In genomic region chr13:113615971-113616671, GRCm38 (mm10) we compare ENCODE assay signal across 8 mouse cellular contexts. TPM values are rescaled to one million over a fixed set of nuclear protein-coding genes. Genes with fewer than 3 reads are reported as not detected.
A peak's percentile ranks its signal among the peaks of the same experiment; 100 is the strongest.
DNase-seq lines count a peak whose midpoint lies in the region; ATAC-seq and TF ChIP-seq lines count a peak whose summit lies in the region.

No protein-coding gene starts in this region.

- peaks cover 45% of the 10 kb centered on the region for H3K4me1 ChIP-seq in lung, embryonic 14.5 days (ENCODE audit: insufficient read depth)
- H3K4me1 ChIP-seq in cortical plate, adult 2 months (ENCODE audit: control insufficient read depth, insufficient read depth, low read length): peaks cover 1% of the 10 kb centered on the region; the same call in 1 of the 2 replicates
- peaks cover 65% of the 10 kb centered on the region for H3K4me1 ChIP-seq in hindbrain, embryonic 13.5 days (replicated peaks)
- peaks cover 44% of the 10 kb centered on the region for H3K4me1 ChIP-seq in liver, embryonic 11.5 days (replicated peaks; ENCODE audit: control insufficient read depth, insufficient read depth, low read length)
- H3K4me1 ChIP-seq in stomach, embryonic 15.5 days: peaks cover 49% of the 10 kb centered on the region

- no peaks in the 10 kb centered on the region for H3K9me3 ChIP-seq in lung, embryonic 14.5 days (ENCODE audit: low read depth, low read length)
- no peaks in the 10 kb centered on the region for H3K9me3 ChIP-seq in hindbrain, embryonic 13.5 days
- H3K9me3 ChIP-seq in liver, embryonic 11.5 days (ENCODE audit: control insufficient read depth, low read length): no peaks in the 10 kb centered on the region
- no peaks in the 10 kb centered on the region for H3K9me3 ChIP-seq in stomach, embryonic 15.5 days

- peak overlapping the region; percentile 65; the same call in 1 of the 2 replicates for H3K27ac ChIP-seq in lung, embryonic 14.5 days (ENCODE audit: low read depth)
- peak overlapping the region; percentile 52 for H3K27ac ChIP-seq in cortical plate, adult 2 months (ENCODE audit: insufficient read depth, low read length)
- H3K27ac ChIP-seq in hindbrain, embryonic 13.5 days: 0 out of 2 replicates have a peak overlapping the region, but pooled peaks have one; percentile 8
- no peak overlapping the region for H3K27ac ChIP-seq in liver, embryonic 11.5 days (ENCODE audit: low read depth, low read length)
- peak overlapping the region; percentile 67 for H3K27ac ChIP-seq in stomach, embryonic 15.5 days

- no peak for ATAC-seq in lung, embryonic 14.5 days (ENCODE audit: insufficient read depth)
- no peak for ATAC-seq in hindbrain, embryonic 13.5 days (ENCODE audit: low FRiP score)
- no peak for ATAC-seq in liver, embryonic 11.5 days (replicated peaks; ENCODE audit: low FRiP score)
- no peak for ATAC-seq in stomach, embryonic 15.5 days (ENCODE audit: insufficient read depth, low FRiP score, low read depth)

- TF ChIP-seq CTCF in lung, embryonic 14.5 days (IDR thresholded peaks at IDR 0.05; ENCODE audit: low read depth): no peak
- no peak for TF ChIP-seq CTCF in cortical plate, adult 2 months (IDR thresholded peaks at IDR 0.05; ENCODE audit: extremely low read depth, insufficient read depth, low read length)

- no peak for TF ChIP-seq POLR2A in cortical plate, adult 2 months (IDR thresholded peaks at IDR 0.05; ENCODE audit: extremely low read depth, insufficient read depth, low read length)

- DNase-seq in lung, embryonic 14.5 days: peak; percentile 48
- no peak for DNase-seq in lung, postnatal 4 days
- no peak for DNase-seq in liver, embryonic 11.5 days (ENCODE audit: low spot score)
- no peak for DNase-seq in yolk sac, embryonic 10.5 days (ENCODE audit: low spot score)
- no peak for DNase-seq in left cerebral cortex, adult 9 months (ENCODE audit: low spot score in 2 of 2)

- 9% methylated on average over 8 of the region's 8 CpGs for WGBS in lung, embryonic 14.5 days
- WGBS in hindbrain, embryonic 13.5 days: 9% methylated on average over 8 of the region's 8 CpGs
- WGBS in liver, embryonic 11.5 days: 16% methylated on average over 8 of the region's 8 CpGs
- 6% methylated on average over 8 of the region's 8 CpGs for WGBS in stomach, embryonic 15.5 days

- no peaks in the 10 kb centered on the region for H3K27me3 ChIP-seq in lung, embryonic 14.5 days (ENCODE audit: insufficient read depth, low read length)
- H3K27me3 ChIP-seq in hindbrain, embryonic 13.5 days: peaks cover 3% of the 10 kb centered on the region; the same call in 1 of the 2 replicates
- no peaks in the 10 kb centered on the region for H3K27me3 ChIP-seq in liver, embryonic 11.5 days (replicated peaks; ENCODE audit: control insufficient read depth, insufficient read depth, low read length)
- no peaks in the 10 kb centered on the region for H3K27me3 ChIP-seq in stomach, embryonic 15.5 days (replicated peaks)

- H3K4me2 ChIP-seq in lung, embryonic 14.5 days: peak overlapping the region; percentile 94
- peak overlapping the region; percentile 90 for H3K4me2 ChIP-seq in hindbrain, embryonic 13.5 days
- H3K4me2 ChIP-seq in liver, embryonic 11.5 days: peak overlapping the region; percentile 89
- peak overlapping the region; percentile 86 for H3K4me2 ChIP-seq in stomach, embryonic 15.5 days

- peak overlapping the region; percentile 91 for H3K9ac ChIP-seq in lung, embryonic 14.5 days
- H3K9ac ChIP-seq in hindbrain, embryonic 13.5 days: peak overlapping the region; percentile 97
- peak overlapping the region; percentile 27; the same call in 1 of the 2 replicates for H3K9ac ChIP-seq in liver, embryonic 11.5 days (ENCODE audit: low read depth, low read length)
- peak overlapping the region; percentile 24; the same call in 1 of the 2 replicates for H3K9ac ChIP-seq in stomach, embryonic 15.5 days

- H3K36me3 ChIP-seq in lung, embryonic 14.5 days (ENCODE audit: insufficient read depth): 0 out of 2 replicates have a peak, but pooled peaks cover 9% of the 10 kb centered on the region
- no peaks in the 10 kb centered on the region for H3K36me3 ChIP-seq in hindbrain, embryonic 13.5 days
- 0 out of 2 replicates have a peak, but pooled peaks cover 3% of the 10 kb centered on the region for H3K36me3 ChIP-seq in liver, embryonic 11.5 days (ENCODE audit: control insufficient read depth, insufficient read depth, low read length)
- H3K36me3 ChIP-seq in stomach, embryonic 15.5 days: no peaks in the 10 kb centered on the region

- H3K4me3 ChIP-seq in lung, embryonic 14.5 days (ENCODE audit: low read depth, low read length): peak overlapping the region; percentile 81
- H3K4me3 ChIP-seq in cortical plate, adult 2 months (ENCODE audit: insufficient read depth, low read length): peak overlapping the region; percentile 59
- H3K4me3 ChIP-seq in hindbrain, embryonic 13.5 days: peak overlapping the region; percentile 88
- peak overlapping the region; percentile 78 for H3K4me3 ChIP-seq in liver, embryonic 11.5 days (ENCODE audit: low read depth, low read length)
- H3K4me3 ChIP-seq in stomach, embryonic 15.5 days (replicated peaks): peak overlapping the region; percentile 91

RNA-seq across cellular contexts. Expression of gene Snx18, which starts 2.2 kb away (rescaled TPM):
- polyA plus RNA-seq in lung, embryonic 14.5 days (2014; fragmentation: Nextera tagmentation; extraction: Ambion mirVana): 29.9 and 30.2 TPM in 2 replicates
- polyA plus RNA-seq in cortical plate, adult 2 months (2012; rRNA removed): 12.8 and 13.8 TPM in 2 replicates
- 10.8 and 11.2 TPM in 2 replicates for polyA plus RNA-seq in hindbrain, embryonic 13.5 days (2015; fragmentation: Nextera tagmentation; extraction: Ambion mirVana)
- 14.9 and 16.0 TPM in 2 replicates for polyA plus RNA-seq in liver, embryonic 11.5 days (2014; fragmentation: Nextera tagmentation; extraction: Ambion mirVana)
- 22.9 and 24.5 TPM in 2 replicates for polyA plus RNA-seq in stomach, embryonic 15.5 days (2015; fragmentation: Nextera tagmentation; extraction: Ambion mirVana)

RNA-seq across cellular contexts. Expression of gene Hspb3, which starts 47.4 kb away (rescaled TPM):
- polyA plus RNA-seq in lung, embryonic 14.5 days (2014; fragmentation: Nextera tagmentation; extraction: Ambion mirVana): 1.3 TPM in 1 of 2 replicates, not detected in the other
- 8.2 and 10.2 TPM in 2 replicates for polyA plus RNA-seq in cortical plate, adult 2 months (2012; rRNA removed)
- polyA plus RNA-seq in hindbrain, embryonic 13.5 days (2015; fragmentation: Nextera tagmentation; extraction: Ambion mirVana): 0.35 TPM in 1 of 2 replicates, not detected in the other
- polyA plus RNA-seq in liver, embryonic 11.5 days (2014; fragmentation: Nextera tagmentation; extraction: Ambion mirVana): 0.25 and 0.59 TPM in 2 replicates
- 0.23 and 0.30 TPM in 2 replicates for polyA plus RNA-seq in stomach, embryonic 15.5 days (2015; fragmentation: Nextera tagmentation; extraction: Ambion mirVana)

Comparison
In these comparisons a context has a peak if more than half of its experiments do, and no peak if none do; other contexts are left out.
1. H3K9ac ChIP-seq: peak in every context shown above with its lines; median percentile 97 in hindbrain, embryonic 13.5 days; 91 in lung, embryonic 14.5 days; 27 in liver, embryonic 11.5 days; 24 in stomach, embryonic 15.5 days.